In genomic region chr1:58796059-58796363, GRCm38 (mm10) we compare ENCODE assay signal across 9 mouse cellular contexts. TPM values are rescaled to one million over a fixed set of nuclear protein-coding genes. Genes with fewer than 3 reads are reported as not detected.
A peak's percentile ranks its signal among the peaks of the same experiment; 100 is the strongest.
DNase-seq lines count a peak whose midpoint lies in the region; ATAC-seq and TF ChIP-seq lines count a peak whose summit lies in the region.
"Had no signal": no experiment of that assay in that cellular context is flagged by ENCODE, and none has a peak within 500 bp of the region (broad histone marks: within the 10 kb centered on the region; RNA-seq: fewer than 3 reads in every experiment).

No protein-coding gene starts in this region.

- no peak for TF ChIP-seq CTCF in ES-Bruce4 (IDR thresholded peaks at IDR 0.05; ENCODE audit: low read depth, low read length)

- TF ChIP-seq POLR2A in ES-Bruce4 (IDR thresholded peaks at IDR 0.05; ENCODE audit: insufficient read depth, low read length), result no peak

- ATAC-seq in heart, embryonic 13.5 days (ENCODE audit: extremely low read depth, insufficient number of reproducible peaks, low FRiP score, low TSS enrichment), result no peak
- ATAC-seq in hindbrain, embryonic 11.5 days (ENCODE audit: low FRiP score), result no peak
- ATAC-seq in midbrain, embryonic 13.5 days, result no peak

- DNase-seq in heart, postnatal 36 days, result no peak
- no peak for DNase-seq in hindbrain, embryonic 11.5 days (ENCODE audit: low spot score)
- no peak for DNase-seq in layer of hippocampus, adult 8-10 months (ENCODE audit: low spot score in 2 of 2)
- DNase-seq in cerebellum, postnatal 36 days, result no peak
- DNase-seq in urinary bladder, adult 2 months (ENCODE audit: low spot score), result no peak

- TF ChIP-seq EP300 in ES-Bruce4 (IDR thresholded peaks at IDR 0.05; ENCODE audit: insufficient read depth, low read depth, low read length), result no peak

- intact Hi-C loops in heart, postnatal 36 days (cut with DNase I), result no loop called here

- peak overlapping the region; percentile 88 for H3K4me2 ChIP-seq in heart, embryonic 13.5 days
- peak overlapping the region; percentile 80 for H3K4me2 ChIP-seq in hindbrain, embryonic 11.5 days (replicated peaks; ENCODE audit: low read depth, low read length)
- peak overlapping the region; percentile 79 for H3K4me2 ChIP-seq in midbrain, embryonic 13.5 days (replicated peaks)

- WGBS in heart, embryonic 13.5 days, result 1% methylated on average over 3 of the region's 3 CpGs
- WGBS in hindbrain, embryonic 11.5 days, result 3% methylated on average over 3 of the region's 3 CpGs
- WGBS in midbrain, embryonic 13.5 days, result 5% methylated on average over 3 of the region's 3 CpGs

- H3K9ac ChIP-seq in heart, embryonic 13.5 days, result peak overlapping the region; percentile 93
- H3K9ac ChIP-seq in ES-Bruce4 (ENCODE audit: low read depth, poor library complexity, severe bottlenecking), result peak overlapping the region; percentile 72
- peak overlapping the region; percentile 63 for H3K9ac ChIP-seq in hindbrain, embryonic 11.5 days (ENCODE audit: low read depth, low read length)
- H3K9ac ChIP-seq in midbrain, embryonic 13.5 days (replicated peaks), result no peak overlapping the region

- H3K4me3 ChIP-seq in heart, embryonic 13.5 days, result peak overlapping the region; percentile 84
- H3K4me3 ChIP-seq in ES-Bruce4 (ENCODE audit: low read depth, low read length), result peak overlapping the region; percentile 61
- H3K4me3 ChIP-seq in hindbrain, embryonic 11.5 days (ENCODE audit: low read depth, low read length), result peak overlapping the region; percentile 46
- peak overlapping the region; percentile 46 for H3K4me3 ChIP-seq in midbrain, embryonic 13.5 days (replicated peaks)

- H3K4me1 ChIP-seq in heart, embryonic 13.5 days, result peaks cover 10% of the 10 kb centered on the region
- H3K4me1 ChIP-seq in ES-Bruce4 (ENCODE audit: control insufficient read depth, insufficient read depth, low read length), result no peaks in the 10 kb centered on the region
- H3K4me1 ChIP-seq in hindbrain, embryonic 11.5 days (replicated peaks; ENCODE audit: control insufficient read depth, insufficient read depth, low read length), result no peaks in the 10 kb centered on the region
- peaks cover 12% of the 10 kb centered on the region for H3K4me1 ChIP-seq in midbrain, embryonic 13.5 days (replicated peaks)

- no peaks in the 10 kb centered on the region for H3K9me3 ChIP-seq in heart, embryonic 13.5 days
- peaks cover 13% of the 10 kb centered on the region for H3K9me3 ChIP-seq in ES-Bruce4 (replicated peaks; ENCODE audit: control insufficient read depth, insufficient read depth, low read length, poor library complexity, severe bottlenecking)
- H3K9me3 ChIP-seq in hindbrain, embryonic 11.5 days (ENCODE audit: control insufficient read depth, low read length), result no peaks in the 10 kb centered on the region
- H3K9me3 ChIP-seq in midbrain, embryonic 13.5 days, result no peaks in the 10 kb centered on the region

- peaks cover 8% of the 10 kb centered on the region for H3K36me3 ChIP-seq in heart, embryonic 13.5 days
- H3K36me3 ChIP-seq in ES-Bruce4 (ENCODE audit: control insufficient read depth, insufficient read depth, low read length, poor library complexity, severe bottlenecking), result no peaks in the 10 kb centered on the region
- H3K36me3 ChIP-seq in hindbrain, embryonic 11.5 days (ENCODE audit: control insufficient read depth, insufficient read depth, low read length), result no peaks in the 10 kb centered on the region
- H3K36me3 ChIP-seq in midbrain, embryonic 13.5 days, result no peaks in the 10 kb centered on the region

- no peak overlapping the region for H3K27ac ChIP-seq in heart, embryonic 13.5 days (replicated peaks)
- H3K27ac ChIP-seq in ES-Bruce4 (ENCODE audit: insufficient read depth, low read length), result no peak overlapping the region
- no peak overlapping the region for H3K27ac ChIP-seq in hindbrain, embryonic 11.5 days (ENCODE audit: low read depth, low read length)
- H3K27ac ChIP-seq in midbrain, embryonic 13.5 days, result no peak overlapping the region

- H3K27me3 ChIP-seq in heart, embryonic 13.5 days (replicated peaks), result no peaks in the 10 kb centered on the region
- peaks cover 1% of the 10 kb centered on the region; the same call in 1 of the 2 replicates for H3K27me3 ChIP-seq in ES-Bruce4 (ENCODE audit: control insufficient read depth, insufficient read depth, low read length, poor library complexity, severe bottlenecking)
- H3K27me3 ChIP-seq in hindbrain, embryonic 11.5 days (ENCODE audit: control insufficient read depth, insufficient read depth, low read length), result no peaks in the 10 kb centered on the region
- H3K27me3 ChIP-seq in midbrain, embryonic 13.5 days, result peaks cover 7% of the 10 kb centered on the region; the same call in 1 of the 2 replicates
- H3K27me3 ChIP-seq: Patski had no signal

RNA-seq across cellular contexts. Expression of gene Casp8, which starts 0.8 kb away (rescaled TPM):
- 18.4 and 18.7 TPM in 2 replicates for polyA plus RNA-seq in heart, embryonic 13.5 days (2015; fragmentation: Nextera tagmentation; extraction: Ambion mirVana)
- 10 to 100 TPM in 1 of 2 experiments, 1 to 10 TPM in 1; 6.8 to 10.1 TPM for total RNA-seq in heart, postnatal 36 days (2021)
- polyA plus RNA-seq in ES-Bruce4 (2011; ENCODE audit: insufficient read depth, insufficient read length, low read depth, missing spikeins), result 4.0 and 4.5 TPM in 2 replicates
- 12.3 and 16.8 TPM in 2 replicates for polyA plus RNA-seq in hindbrain, embryonic 11.5 days (2014; fragmentation: Nextera tagmentation; extraction: Ambion mirVana)
- 5.4 and 6.7 TPM in 2 replicates for polyA plus RNA-seq in midbrain, embryonic 13.5 days (2015; fragmentation: Nextera tagmentation; extraction: Ambion mirVana)
- total RNA-seq in layer of hippocampus, adult 8-10 months (2022), result 1 to 10 TPM; 1.5 to 5.8 (median 4.7) TPM
- 16.2 and 20.7 TPM in 2 replicates for polyA plus RNA-seq in urinary bladder, adult 2 months (2012; rRNA removed)
